Mouse (Mus musculus) CD8-positive naive resting alpha-beta T cell, adult 2 months (primary cell): ENCODE data around the gene Vmn2r7.
"Not testable (repeated sequence)": the region's sequence is repeated elsewhere in the genome, so short reads cannot be mapped to it uniquely, and the experiment has no call there.

Experiments used
- DNase-seq, 2 experiments: peaks; one replicate each; pipeline ENCODE4 v3.0.0; 2022; ENCODE audit warnings: low read depth in 2 of 2, low spot score in 2 of 2

Vmn2r7 gene

DNA sequence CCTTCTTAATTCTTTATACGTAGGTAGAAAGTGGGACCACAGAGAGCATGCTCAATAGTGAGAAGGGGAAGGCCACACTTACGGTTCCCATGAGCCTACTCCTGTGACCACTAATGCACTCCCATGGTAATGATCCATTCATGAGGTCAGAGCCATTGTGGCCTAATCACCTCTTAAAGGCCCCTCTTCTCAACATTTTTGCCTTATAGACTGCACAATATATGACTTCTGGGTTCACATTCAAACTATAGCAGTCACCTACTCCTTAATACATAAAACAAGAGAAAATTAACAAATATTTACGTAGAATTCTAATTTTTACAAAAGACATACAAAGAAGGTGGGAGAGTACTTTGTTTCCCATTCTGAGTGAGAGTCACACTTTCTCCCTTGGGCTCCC, at the start of gene Vmn2r7:
Gene Vmn2r7 (minus strand): TSS at position 101 of the 400 bp plus-strand sequence.
- DNase-seq, result not testable (repeated sequence)

DNA sequence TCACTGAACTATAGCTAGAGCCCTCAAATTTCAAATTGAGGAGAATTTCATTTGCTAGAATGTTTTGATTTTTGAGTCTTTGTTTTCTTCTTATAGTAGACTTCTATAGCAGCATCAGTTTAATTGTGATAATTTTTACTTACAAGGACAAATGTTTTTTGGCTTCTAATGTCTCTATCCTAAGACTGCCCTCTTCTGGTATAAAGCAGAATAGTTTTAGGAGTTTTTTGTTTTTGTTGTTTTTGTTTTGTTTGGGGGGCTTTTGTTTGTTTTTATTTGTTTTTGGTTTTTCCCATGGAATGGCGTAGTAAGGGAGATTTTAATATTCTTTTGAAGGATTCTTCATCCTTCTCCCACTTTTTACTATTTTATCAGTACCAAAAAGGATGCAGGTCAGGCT, 45.2 kb upstream of the Vmn2r7 start:
- DNase-seq, result no peak

DNA sequence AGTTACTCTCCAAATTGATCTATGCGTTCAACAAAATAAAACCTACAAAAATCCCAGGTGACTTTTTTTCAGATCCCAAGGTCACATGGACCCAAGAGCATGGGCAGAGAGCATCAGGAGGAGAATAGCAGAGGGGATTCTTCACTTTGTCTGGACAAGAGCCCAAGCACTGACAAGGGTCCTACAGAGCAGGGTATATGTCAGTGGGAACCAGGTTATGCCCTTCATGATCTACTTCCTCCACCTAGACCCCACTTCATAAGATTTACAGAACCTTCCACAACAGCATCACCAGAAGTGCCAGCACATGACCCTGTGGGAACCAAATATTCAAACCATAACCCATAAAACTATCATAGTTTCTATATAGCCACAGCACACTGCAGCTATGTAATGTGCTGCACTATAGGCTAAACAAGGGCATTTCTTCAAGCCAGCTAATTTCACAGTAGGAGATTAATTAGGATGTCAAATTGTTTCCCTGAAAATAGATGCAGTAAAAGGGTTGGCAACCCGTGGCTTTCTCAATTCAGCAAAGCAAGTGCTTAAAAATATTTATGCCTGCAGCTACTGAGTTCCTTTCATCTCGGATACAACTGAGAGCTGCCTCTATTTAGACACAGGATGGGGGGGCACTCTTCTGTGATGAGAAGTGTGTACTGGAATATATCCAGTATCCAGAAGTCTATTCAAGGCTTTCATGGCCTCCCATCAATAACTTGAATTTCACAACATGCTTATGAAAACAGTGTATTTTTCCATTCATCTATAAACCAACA, 33.8 kb upstream of the Vmn2r7 start:
- DNase-seq, result no peak

DNA sequence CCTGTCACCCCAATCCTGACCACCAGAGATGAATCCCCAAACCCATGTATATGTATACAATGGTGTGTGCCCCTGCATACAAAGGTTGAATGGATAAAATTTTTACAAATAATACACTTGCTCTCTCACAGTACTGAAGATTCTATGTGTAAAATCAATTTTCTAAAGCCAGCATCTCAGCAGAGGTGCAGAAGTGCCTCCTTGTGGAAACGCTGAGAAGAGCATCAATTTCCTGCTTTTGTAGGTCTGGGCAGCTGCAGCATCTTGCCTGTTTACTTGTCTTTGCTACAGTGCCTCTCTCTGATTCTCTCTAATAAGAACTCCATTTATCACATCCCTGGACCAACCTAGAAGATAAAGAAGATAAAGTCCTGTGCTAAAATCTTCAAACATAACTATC, 32.1 kb upstream of the Vmn2r7 start:
- no peak for DNase-seq

DNA sequence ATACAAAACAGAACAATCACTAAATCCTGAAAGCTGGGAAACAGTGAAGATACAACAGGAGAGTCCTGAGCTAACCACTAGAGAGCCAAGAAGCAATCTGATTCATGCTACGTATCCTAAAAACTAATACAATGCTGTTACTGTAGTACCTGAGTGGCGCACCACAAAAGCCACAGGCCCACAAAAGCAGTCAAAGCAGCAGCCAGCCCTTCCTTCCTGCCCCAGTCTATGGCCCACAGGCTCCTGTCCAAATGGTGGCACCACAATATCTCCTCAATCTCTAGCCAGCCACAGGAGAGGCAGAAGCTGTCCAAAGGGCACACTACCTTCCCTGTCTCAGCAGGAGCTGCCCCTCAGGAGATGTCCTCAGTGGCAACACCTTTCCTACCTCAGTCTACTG, 1.7 kb downstream of the Vmn2r7 start:
- no peak for DNase-seq

DNA sequence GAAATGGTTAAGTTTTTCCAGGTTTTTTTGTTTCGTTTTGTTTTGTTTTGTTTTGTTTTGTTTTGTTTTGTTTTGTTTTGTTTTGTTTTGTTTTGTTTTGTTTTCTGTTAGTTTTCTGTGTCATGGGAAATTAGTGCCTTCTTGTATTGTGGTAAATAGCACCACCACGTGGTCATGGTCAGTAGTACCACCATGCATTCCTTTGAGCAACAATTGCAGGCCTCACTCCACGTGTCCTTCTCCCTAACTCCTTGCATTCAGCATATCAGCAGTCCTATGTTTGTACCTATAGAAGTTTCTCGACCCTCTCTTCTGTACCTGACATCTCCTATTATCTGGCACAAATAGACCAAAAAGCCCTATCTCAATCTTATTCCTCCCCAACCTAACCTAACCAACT, 2.3 kb downstream of the Vmn2r7 start:
- DNase-seq, result no peak

DNA sequence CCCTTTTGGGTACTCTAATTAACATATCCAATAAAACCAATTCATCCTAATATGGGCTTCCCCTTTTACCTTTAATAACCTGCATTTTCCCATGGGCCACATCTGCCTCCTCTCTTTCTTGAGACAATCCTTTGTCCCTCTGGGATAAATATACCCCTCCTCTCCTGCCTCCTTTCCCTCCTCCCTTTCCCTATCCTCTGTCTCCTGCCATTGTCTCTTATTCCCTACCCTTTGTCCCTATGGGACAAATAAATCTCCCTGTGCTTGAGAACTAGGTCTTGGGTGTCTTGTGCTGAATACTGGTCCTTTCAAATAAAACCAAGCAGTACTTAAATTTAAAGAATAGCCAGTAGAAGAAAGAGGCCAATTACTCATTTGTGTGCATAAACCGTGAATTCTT, 13.4 kb downstream of the Vmn2r7 start:
- no peak for DNase-seq

DNA sequence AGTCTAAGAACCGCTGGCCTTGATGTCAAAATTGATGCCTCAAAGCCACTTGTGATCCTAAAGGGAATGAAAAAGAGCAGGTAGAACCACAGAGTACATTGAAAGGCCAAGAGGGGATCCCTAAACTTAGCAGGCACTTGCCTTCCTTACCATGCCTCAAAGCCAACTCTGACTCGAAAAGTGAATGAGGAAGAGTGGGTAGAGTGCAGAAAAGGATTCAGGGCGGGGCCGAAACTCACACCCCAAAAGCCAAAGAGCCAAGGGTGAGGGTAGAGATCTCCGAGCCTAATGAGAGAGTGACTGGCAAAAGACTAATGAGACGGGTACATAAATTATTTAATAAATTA, 53.3 kb downstream of the Vmn2r7 start:
- no peak for DNase-seq

DNA sequence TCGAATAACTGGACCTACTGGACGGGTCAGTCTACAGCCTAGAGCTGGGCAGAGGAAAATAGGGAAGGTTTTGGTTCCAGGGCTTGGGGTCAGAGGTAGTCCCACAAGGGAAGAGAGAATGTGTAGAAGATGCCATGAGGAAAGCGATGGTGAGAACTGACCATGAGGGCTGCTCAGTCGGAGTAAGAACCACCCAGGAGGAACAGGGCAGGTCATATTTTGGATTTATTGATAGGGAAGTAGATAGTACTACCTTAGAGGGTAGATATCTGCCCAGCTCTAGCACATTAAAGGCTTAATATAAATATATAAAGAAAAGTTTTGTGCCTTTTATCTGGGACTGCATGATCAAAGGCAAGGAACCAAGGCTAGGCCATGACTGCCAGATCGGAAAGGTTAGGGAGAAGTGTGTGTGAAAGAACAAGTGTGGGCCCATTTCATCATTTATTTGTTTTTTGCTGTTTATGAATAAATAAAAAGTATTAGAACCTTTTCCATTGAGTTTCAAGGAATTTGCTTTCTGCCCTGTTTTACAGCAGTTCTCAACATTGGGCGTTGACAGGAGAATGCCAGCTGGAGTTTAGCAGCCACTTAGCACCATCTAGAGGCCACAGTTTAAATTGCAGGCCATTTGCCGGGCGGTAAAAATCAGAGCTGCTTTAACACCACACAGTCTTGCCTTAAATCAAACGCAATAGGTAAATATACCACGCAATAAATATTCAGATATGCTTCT, 53.9 kb downstream of the Vmn2r7 start:
- DNase-seq, result no peak

DNA sequence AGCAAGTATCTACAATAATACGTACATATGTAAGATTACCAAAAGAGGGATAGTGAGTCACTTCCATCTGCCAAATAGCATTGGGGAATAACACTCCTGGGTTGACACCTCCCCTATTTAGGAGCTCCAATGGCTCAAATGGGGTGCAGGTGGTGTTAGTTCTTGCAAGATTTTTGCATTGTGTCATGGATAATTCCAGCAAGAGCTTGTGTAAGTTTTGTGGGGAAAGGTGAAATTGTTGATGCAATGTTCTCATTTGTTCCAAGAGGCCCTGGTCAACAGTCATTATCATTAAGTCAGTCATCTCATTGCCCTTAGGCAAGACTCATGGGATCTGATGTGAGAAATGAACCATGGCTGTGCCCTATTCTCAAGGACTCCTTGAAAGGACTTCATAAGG, 61.7 kb downstream of the Vmn2r7 start:
- no peak for DNase-seq

DNA sequence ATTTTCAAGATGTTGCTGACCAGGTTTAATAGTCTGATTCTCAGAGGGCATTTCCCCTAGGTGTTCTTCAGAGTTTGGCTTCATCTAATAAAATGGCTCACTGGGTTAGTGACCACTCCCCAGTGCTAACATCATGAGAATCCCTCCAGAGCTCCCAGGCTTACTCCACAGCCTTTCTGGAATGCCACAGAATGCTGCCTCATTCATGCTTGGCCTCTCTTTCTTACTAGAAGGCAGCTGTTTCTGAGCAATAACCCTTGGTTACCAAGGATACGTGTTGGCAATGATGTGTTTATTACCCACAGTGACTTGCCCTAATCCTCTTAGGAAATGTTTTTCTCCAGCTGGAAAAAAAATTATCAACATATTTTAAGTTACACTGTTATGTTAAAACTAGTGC, 72.4 kb downstream of the Vmn2r7 start:
- no peak for DNase-seq

DNA sequence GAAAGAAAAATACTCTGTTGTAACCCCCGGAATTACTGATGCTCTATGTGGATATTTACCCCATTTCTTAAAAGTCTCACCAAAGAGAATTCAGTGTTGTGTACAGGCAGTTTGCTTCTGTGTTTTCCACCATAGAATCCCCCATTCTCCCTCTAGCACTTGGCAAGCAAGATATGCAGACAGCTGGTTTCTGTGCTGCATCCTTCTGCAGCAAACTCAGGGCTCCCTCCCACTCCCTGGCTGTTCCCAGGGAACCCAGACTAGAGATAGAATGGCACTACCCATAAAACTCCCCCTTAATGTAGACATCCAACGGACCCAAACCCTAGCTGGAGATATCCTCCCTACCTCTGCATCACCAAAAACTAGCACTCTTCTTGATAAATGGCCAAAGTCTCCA, 88.4 kb downstream of the Vmn2r7 start:
- no peak for DNase-seq

DNA sequence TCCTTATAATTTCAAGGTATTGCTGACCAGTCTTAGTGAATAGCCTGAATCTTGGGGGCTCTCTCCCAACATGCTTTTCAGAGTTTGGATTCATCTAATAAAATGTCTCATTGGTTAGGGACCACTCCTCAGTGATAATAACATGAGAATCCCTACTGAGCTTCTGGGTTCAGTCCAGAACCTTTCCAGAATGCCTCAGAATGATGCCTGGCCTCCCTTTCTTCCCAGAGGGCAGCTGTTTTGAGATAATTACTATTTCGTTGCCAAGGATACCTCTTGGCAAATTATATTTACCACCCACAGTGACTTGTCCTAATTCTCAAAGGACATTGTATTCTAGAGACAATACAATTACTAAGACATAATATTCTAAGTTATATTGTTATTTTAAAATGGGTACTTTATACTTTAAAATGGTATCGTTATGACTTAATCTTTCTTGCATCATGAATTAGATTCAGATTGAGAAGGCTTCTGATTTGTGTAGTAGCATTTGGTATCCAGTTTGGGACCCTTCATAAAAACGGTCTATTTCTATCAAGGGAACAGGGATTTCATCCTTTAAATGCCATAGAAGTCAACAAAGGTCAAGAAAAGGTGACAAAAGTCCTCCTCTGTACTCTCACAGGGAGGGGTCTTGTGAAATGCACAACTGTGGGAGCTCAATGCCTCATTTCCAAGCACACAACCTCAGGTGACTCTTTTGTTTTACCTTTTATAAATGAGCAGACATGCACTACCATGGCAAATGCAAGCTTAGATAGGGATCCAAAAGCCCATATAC, 117.2 kb downstream of the Vmn2r7 start:
- DNase-seq, result not testable (repeated sequence)

DNA sequence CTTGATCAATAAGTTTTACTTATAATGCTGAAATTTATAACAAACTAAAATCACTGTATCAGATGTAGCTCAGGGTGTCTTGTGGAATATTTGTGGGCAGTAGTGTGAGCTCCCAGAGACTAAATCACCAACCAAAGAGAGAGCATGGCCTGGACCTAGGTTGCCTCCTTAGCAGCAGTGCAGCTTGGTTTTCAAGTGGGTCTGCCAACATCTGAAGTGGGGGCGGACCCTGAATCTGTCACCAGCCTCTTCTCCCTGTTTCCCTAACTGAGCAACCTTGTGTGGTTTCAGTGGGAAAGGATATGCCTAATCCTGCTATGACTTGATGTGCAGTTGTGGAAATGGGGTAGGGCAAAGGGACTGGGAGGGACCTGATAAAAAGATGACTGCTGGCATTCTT, 118.8 kb downstream of the Vmn2r7 start:
- not testable (repeated sequence) for DNase-seq

DNA sequence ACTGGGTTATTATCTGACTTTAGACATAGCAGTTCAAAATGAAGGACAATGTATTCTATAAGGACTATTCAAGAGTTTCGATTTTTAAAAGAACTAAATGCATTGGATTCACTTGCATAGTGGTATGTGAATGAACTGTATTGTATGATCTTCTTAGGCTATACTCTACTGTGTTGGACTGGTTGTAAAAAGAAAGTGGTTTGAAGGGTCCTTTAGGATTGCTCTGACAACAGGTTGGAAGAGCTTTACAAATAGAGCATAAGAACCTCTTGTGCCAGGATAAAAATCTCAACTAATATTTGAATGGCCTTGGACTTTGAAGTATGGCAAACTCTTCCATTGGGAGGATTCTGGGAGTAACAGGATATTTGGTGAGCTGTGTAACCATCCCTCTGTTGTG, 168.5 kb downstream of the Vmn2r7 start:
- not testable (repeated sequence) for DNase-seq
